Mouse (Mus musculus) right cerebral cortex, postnatal 36 days (tissue): ENCODE measurements around the gene Trim62.
A peak's percentile ranks its signal among the peaks of the same experiment; 100 is the strongest.

Source experiments
- DNase-seq, 2 experiments: peaks; one replicate each; pipeline ENCODE4 v3.0.0; 2022; ENCODE audit warnings: low spot score in 2 of 2, mixed read lengths in 1 of 2

Gene Trim62

DNA sequence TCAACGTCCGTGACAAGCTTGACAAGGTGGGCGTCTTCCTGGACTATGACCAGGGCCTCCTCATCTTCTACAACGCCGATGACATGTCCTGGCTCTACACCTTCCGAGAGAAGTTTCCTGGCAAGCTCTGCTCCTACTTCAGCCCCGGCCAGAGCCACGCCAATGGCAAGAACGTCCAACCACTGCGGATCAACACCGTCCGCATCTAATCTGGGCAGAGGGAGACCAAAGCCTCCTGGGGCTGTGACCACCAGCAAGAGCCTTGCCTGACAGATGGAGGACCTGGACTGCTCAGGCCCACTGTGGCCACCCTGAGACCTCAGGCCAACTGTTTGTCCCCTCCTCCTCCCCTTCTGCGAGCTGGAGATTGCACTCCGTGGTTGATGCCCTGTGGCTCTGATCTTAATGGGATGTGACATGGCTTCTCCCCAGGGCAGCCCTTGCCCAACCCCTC lies 26.0 kb downstream of the Trim62 start:
- no peak for DNase-seq

DNA sequence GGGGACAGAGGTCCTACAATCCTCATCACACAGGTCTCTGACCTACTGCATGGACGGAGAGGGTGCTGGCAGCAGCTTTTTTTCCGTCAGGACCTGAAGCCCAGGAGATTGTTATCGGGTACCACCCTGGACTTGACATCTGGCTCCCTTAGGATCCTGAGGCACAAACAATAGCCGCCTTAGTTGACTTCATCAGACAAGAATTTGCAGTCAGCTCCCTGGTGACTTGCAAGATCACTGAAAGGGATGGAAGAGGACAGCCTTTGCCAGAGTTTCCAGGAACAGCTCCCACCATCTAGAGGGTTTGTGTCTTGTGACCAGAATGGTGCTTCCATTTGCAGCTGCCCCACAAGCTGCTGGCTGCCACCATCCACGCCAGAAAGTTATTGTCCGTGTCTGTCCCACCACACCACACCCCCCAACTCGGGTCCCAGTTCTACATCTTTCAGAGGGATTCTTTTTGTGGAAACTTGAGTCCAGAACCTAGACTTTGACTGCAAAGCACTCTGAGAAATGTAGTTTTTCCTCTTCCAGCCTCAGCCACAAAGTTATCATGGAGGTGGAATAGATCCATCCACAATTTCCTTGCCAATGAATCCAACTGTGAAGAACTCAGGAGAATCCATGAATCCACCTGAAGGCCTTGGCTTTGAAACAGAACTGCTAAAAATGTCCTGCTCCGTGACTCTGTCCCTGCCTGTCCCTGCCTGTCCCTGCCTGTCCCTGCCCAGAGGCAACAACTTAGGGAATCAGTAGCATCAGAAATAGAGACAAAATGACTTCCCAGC lies 27.1 kb downstream of the Trim62 start:
- no peak for DNase-seq

DNA sequence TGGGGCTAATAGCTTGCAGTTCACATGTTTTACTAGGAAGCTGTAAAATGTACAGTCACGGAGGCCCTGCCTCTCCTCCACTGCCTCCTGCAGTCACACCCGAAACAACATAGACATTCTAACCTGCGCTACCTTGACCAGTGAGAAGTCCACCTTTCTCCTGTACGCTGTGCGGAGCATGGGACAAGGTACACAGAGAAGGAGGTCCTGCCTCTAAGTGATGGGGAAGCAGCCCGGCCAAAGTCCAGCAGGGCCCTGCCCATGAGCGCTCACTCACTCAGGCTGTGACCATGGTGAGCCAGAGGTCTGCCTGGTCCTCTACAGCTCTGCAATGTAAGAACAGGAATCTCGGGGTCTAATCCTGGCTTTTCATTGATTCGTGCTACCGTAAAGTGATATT lies 28.7 kb downstream of the Trim62 start:
- no peak for DNase-seq

DNA sequence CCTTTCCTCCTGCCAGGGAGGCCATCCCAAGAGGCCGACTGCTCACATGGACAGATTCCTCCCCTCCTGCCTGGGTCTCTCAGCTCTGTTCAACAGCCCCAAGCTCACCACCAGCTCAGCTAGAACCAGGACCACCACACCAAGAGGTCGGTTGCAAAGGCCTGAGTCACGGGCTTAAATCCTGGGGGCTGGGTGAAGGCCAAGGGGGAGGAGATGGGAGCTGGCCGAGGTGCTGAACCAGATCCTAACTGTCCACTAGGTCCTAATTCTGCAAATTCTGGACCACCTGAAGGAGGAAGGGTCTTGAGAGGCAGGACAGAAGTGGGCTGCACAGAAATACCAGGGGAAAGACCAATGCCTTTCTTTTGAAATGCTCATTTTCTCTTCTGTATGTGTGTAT lies 30.4 kb downstream of the Trim62 start:
- DNase-seq = no peak

DNA sequence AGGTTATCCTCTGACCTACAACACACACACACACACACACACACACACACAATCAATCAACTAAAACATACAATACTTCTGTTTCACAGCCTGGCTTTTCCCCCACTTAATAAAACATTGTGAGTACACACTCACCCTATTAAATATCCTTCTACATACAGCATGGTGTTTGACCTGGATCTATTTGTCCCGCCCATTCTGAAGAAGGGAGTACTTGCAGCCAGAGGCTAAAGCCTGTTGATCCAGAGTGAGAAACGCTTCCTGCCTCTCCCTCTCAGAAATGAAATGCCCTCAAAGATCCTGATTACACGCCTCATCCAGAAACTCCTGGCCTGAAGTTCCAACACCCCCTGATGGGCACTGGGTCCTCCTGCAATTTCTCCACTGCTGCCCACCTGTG lies 33.7 kb downstream of the Trim62 start:
- DNase-seq = no peak

DNA sequence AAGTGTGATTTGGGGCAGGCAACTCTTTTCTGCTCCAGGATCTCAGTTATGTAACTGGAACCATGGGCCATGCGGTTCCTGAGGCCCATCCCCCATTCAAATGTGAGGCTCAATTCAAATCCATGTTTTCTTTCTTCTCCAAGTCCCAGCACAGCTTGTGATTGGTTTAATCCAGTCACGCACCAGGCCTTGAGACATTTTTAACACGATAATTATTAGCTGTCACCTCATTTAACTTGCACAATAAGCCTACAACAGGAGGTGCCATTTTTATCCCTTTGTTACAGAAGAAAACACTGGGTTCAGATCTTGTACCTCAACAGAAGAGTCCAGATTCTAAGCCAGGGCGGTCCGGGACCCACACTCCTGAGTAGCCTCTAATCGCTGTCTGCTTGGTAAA lies 34.4 kb downstream of the Trim62 start:
- DNase-seq = no peak

DNA sequence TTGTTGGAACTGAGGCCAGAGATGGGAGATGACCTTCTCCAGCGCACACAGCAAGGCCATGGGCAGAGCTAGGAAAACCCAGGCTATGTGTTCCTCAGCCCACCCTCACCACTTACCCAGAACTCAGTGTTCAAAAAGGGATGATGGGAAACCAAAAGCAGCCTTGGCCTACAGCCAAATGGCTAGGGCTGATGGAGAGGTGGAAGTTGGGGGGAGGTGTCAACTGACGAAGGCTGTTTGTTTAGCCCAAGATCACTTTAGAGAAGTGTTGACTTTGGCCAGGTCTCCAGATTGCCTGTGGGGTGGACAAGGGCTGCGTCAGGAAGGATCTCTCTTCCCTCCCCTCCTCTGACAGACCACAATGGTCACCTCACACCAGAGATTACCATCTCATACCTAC lies 34.8 kb downstream of the Trim62 start:
- no peak for DNase-seq

DNA sequence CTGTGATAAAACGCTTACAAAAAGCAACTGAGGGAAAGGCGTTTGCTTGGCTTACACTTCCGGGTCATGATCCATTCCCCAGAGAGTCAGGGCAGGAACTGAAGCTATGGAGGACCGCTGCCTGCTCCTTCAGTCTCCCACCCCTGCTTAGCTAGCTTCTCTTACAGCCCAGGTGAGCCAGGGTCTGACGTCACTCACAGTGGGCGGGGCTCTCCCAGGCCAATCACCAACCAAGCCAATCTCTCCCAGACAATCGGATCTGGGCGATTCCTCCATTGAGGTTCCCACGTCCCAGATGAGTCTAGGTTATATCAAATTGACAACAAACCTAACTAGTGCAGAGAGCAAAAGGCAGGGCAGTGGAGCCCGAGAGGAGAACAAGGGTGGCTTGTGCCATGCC lies 35.7 kb downstream of the Trim62 start:
- no peak for DNase-seq

DNA sequence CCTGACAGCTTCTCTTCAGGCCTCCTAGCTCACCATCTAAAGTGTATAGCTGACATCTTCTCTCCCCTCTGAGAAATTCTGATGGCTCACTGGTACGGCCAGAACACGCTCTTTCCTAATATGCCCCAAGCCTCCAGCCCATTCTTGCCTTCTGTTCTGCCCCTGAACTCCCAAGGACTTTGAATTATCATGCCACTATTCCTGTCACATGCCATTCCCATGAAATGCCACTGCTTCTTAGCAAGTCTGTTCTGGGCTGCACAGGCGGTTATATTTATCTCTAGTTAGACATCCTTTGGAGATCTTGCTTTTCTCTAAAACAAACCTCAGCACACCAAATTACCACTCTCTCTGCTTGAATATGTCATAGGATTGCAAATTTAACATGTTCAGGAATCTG lies 40.2 kb downstream of the Trim62 start:
- no peak for DNase-seq

DNA sequence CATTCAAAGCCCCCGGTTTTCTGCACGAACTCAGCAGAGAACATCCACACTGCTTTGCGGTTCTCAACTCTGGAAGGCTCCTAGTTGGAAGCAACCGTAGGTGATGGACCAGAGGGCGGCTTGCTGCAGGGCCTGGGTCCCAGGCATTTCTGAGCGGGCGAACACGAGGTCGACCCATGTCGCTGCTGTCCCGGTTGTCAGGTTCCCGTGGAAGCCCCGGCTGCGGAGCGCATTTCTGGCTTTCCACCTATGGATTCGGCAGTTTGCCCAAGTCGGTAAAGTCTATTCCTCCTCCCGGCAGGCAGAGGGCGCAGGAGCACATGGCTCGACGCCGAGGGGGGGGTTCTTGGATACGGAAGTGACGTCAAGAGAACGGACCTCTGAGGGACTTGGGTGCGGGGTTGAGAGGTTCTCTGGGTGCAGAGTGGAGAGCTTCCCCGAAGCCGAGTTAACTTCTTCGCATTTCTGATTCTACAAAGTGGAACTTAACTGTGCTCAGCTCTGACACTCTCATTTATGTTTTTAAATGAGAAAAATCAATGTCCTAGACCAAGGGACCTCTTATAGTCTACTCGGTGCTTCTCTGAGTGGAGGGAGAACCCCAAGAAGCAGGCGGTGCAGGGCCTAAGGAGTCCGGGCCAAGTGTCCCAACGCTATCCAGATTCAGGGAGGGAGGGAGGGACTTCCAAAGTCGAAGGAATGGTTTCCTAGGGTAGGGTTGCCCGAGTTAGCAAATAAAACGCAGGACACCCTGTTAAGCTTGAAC lies 41.6 kb downstream of the Trim62 start:
- peak; percentile 68 to 75 for DNase-seq

DNA sequence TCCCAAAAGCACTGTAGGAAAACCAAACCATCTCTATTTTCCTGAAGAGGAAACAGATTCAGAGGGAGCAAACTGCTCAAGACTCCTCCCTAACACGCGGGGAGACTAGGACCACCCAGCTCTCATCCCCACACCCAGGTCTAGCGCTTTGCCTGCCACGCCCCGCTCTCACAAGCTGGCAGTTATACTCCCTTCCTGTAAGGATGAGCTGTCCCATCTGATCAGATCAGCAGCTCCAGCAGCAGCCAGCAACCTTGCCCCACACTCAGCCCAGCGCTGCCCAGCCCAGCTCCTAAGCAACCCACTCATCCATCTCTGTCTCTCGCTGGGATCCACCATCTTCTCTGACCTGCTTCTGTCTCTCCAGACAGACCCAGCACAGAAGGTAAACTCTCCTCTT lies 49.4 kb downstream of the Trim62 start:
- no peak for DNase-seq

DNA sequence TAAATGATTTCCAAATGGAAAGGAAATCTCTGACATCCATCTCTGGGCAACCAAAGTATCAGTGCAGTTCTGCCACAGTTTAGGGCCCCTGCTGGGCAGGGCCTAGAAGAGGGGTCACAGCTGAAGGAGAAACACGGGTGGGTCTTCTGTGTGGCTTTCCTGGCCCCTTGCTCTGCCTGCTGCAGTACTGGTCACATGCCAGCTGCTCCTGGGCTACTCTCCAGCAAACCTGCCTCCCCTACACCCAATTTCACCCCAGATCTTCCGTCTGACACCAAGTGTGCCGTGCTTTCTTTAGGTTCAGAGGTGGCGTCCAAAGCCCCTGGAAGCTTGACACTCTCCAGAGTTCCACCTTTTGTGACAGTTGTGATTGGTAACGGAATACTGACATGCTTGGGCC lies 52.2 kb downstream of the Trim62 start:
- DNase-seq = no peak

DNA sequence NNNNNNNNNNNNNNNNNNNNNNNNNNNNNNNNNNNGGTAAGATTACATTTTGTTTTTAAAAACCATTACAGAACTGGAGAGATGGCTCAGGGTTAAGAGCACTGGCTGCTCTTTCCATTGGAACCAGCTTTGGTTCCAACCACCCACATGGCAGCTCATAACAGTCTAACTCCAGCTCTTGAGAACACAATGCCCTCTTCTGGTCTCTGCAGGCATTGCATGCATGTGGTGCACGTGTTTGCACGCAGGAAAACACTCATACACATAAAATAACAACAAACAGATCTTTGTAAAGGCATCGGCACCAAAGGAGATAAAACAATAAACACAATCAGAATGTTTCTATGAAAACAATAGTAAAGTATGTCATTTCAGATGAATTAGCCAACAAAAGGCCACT lies 59.0 kb downstream of the Trim62 start:
- DNase-seq = no peak

DNA sequence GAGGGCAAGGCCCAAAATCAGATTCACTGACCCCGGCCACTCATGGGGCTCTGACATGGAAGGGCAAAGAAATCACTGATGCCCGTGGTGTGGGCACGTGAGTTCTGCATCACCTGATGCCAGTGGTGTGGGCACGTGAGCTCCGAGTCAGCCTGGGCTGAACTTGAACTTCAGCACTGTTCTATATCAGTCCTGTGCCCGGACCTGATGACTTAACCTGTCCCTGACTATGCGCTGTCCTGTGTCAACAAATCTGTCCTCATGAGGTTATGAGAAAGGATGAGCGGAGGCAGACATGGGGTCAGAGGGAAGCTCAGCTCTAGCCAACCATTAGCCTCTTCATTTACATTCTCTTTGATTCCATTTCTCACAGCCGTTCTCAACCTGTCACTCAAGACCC lies 63.4 kb downstream of the Trim62 start:
- no peak for DNase-seq

DNA sequence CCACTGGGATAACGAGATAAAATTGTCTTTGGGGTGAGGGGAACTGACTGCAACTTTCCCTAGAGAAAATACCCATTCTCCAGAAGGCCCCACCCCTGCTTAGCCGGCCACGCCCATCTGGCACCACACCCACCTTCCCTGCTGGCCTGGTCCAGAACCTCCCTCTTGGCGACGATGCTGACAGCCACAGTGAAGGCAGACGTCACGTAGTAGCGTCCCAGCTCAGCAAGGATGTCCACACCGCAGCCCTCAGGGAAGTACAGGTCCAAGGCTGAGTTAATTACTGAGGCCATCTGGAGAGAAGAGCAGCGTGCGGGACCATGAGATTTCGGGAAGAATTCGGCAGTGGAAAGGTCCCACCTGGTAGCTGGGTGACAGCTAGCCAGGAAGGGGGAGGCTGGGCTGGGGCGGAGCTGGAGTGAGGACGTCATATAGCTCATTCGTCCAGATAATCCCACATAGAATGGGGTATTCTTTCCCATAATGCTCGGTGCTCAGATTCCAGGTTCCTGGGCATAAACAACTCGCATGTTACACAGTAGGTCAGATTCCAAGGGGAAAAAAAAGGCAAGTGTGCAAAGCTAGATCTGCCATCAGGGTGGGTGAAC lies 64.0 kb downstream of the Trim62 start:
- DNase-seq = no peak

DNA sequence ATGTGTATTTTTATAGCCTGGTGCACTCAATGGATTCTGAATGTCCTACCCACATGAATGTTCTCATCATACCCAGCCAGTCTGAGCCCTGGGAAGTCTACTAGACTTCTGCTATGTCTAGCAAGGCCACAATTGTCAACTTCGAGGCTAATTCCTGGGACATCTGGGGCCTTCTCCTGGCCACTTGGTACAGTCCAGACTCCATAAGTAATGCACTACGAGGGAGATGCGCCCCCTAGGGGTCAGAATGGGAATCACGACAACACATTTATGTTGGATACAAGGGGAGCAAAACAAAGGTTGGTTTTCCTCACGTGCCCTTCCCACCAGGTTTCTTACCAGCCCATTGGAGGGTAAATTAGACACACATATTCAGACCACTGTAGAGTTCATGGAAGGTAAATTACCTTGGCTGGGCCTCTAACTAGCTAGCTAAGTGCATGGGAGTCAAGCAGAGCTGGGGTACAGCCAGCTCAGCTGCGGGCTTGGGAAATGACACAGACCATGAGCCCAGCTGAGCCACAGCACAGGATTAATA lies 64.8 kb downstream of the Trim62 start:
- DNase-seq = no peak

DNA sequence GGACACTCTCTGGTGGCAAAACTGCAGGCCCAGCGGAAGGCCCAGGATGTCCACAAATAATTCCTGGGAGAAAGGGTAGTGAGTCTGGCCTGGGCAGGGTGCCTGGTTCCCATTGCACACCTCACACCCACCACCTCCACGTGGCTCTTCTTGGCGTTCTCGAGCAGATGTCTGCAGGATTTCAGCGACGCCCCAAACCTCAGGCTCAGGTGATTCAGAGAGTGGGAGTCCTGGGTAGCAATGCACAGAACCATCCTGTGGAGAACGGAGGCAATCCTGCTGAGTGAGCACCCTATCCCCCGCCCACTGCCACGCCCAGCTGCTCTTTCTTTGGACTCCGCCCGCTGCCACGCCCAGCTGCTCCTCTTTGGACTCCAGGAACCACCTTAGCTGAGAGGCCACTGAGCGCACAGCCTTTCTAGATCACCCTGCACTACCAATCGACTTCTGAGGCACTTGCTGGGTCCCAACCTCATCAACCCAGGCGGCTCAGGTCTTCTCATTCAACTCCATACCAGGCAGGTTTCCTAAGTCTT lies 66.2 kb downstream of the Trim62 start:
- no peak for DNase-seq

DNA sequence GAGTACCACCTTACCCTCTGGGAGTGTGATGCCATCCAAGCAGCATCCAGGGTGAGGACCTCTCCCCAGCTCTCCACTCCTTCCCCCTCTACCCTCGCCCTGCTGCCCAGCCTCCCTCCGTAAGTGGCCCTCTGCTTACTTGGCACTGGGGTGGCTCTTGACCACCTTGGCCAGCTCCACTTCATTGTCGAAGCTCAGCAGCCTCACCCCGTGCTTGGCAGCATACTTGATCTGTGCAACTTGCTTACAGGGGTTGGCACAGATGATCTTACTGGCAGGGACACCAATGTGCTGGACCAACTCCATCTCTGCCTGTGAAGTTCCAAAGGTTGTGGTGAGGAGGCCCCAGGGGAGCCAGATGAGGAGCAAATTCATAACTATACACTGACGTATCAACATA lies 67.1 kb downstream of the Trim62 start:
- no peak for DNase-seq

DNA sequence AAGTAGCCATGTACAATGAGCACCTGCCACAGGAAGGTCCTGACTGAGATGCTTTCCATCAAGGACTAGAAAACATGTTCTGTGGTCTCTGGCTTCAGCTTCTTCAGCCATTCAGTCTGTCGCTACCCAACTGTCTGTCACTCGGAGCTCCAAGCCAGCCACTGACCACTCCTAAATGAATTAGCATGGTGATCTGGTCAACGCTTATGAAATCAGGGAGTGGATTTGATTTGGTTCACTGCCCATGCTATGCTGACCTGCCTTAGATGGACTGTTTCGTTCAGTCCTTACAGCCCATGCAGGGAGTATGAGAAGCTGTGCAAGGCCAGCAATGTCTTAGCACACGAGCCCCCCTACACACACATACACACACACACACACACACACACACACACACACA lies 70.5 kb downstream of the Trim62 start:
- no peak for DNase-seq

DNA sequence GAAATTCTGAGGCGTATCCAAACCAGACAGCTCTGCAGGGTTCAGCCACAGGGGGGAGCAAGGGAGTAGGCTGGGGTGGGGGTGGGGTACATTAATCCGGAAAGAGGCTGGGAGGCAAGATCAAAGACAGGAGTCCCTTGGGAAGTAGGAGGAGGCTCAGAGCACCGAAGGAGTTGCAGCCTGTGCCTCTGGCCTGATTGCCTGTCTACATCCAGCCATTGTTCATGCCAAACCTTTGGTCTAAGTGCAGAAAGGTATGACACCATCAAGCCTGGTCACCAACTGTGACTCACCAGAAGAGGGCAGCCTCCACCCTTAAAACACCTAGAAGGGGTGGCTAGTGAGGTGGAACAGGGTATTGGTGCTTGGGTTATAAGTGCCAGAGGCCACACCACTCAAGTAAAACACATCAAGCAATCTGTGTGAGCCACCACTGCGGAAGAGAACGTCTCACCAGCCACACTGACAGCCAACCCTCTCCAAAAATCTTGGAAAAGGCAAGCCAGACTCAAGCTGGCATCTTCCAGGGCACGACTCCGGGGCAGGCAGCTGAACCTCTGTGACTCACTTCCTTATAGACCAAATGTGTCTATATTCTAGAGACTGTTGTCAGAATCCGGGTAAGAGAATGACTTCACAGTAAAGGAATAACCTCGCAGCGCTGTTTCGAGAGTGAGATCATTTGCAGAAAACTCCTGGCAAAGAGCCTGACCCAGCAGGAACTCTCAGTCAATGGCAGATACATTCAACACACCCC lies 74.0 kb downstream of the Trim62 start:
- DNase-seq = no peak

DNA sequence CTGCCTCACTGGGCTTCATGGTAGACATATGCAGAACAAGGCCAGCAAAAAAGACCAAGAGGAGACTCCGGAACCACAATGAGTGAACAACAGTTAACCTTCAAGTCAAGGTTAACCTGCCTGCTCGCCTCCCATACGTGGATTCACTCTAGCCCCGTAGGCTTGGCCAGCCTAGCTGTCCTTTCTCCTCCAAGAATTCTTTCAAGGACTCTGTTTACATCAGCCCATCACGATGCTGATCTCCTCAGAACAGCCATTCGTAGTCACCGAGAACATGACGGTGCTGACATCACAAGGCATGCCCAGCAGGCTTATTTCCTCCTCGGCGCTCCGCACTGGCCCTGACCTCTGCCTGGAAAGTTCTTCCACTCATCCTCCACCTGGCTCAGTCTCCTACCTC lies 74.8 kb downstream of the Trim62 start:
- no peak for DNase-seq

DNA sequence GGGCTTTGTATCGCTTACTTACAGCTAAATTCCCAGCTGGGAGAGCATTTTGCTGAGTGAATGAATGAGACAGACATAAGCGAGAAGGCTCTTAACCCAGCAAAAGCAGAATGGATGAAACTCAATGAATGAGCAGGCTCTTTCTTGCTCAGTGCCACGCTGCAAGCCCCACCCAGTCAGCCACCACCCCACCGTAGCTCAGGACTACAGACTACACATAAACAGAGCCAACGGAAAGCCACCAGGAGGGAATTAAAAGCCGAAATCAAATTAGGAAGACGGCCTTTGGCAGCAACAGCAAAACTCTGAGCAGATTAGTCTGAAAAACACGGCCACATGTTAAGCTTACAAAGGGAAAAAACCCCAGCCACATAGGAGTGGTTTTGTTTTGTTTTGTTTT lies 75.5 kb downstream of the Trim62 start:
- DNase-seq = no peak
